Mouse (Mus musculus) G1E-ER4 (cell line): ENCODE data around the gene Dppa3. TPM values are rescaled to one million over a fixed set of nuclear protein-coding genes. Genes with fewer than 3 reads are reported as not detected.

Source experiments
- GATA1 ChIP-seq: IDR thresholded peaks from one replicate; pipeline ENCODE4 v1.8.0; 2012; ENCODE audit warnings: low read length, inconsistent platforms
- polyA plus RNA-seq: library from polyadenylated mRNA; stranded (reverse); fragments of >175 nt; gene quantifications from 2 replicates; pipeline ENCODE4 v1.2.3, GENCODE M21; 2012

Gene Dppa3
- polyA plus RNA-seq, 1 experiment: not detected

DNA sequence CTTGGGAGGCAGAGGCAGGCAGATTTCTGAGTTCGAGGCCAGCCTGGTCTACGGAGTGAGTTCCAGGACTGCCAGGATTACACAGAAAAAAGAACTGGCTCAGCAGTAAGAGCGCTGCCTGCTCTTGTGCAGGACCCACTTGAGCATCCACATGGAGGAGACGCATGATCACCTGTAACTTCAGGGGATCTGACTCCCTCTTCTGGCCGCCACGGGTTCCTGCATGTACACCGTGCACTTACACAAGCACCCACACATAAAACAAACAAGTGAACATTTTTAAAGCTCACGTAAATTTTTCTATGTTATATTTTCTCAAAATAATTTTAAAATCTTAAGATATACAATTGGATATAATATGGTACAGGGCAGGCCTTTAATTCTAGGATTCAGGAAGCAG is 20.7 kb upstream of the Dppa3 start:
- no peak for TF ChIP-seq GATA1

GRCm38 (mm10) chr6:122606661-122607060 is 19.5 kb upstream of the Dppa3 start:
- TF ChIP-seq GATA1: no peak

GRCm38 (mm10) chr6:122607700-122608099 is 18.5 kb upstream of the Dppa3 start:
- TF ChIP-seq GATA1: no peak

- TF ChIP-seq GATA1: no peak
These were observed 17.5 kb upstream of the Dppa3 start for GRCm38 (mm10) chr6:122608434-122609376.

- TF ChIP-seq GATA1: no peak
These were observed 16.9 kb upstream of the Dppa3 start for GRCm38 (mm10) chr6:122609377-122609728.

- no peak for TF ChIP-seq GATA1
These were observed 16.4 kb upstream of the Dppa3 start, which contains the start of gene Gdf3 for GRCm38 (mm10) chr6:122609771-122610170. Gdf3 (minus strand) TSS chr6:122610087.

GRCm38 (mm10) chr6:122612426-122612825 is 13.8 kb upstream of the Dppa3 start:
- TF ChIP-seq GATA1: no peak

- TF ChIP-seq GATA1: no peak
These were observed 12.2 kb upstream of the Dppa3 start for GRCm38 (mm10) chr6:122614047-122614446.

GRCm38 (mm10) chr6:122616022-122616421 is 10.2 kb upstream of the Dppa3 start:
- no peak for TF ChIP-seq GATA1

- TF ChIP-seq GATA1: no peak
These were observed 5.1 kb upstream of the Dppa3 start for GRCm38 (mm10) chr6:122621066-122621465.

DNA sequence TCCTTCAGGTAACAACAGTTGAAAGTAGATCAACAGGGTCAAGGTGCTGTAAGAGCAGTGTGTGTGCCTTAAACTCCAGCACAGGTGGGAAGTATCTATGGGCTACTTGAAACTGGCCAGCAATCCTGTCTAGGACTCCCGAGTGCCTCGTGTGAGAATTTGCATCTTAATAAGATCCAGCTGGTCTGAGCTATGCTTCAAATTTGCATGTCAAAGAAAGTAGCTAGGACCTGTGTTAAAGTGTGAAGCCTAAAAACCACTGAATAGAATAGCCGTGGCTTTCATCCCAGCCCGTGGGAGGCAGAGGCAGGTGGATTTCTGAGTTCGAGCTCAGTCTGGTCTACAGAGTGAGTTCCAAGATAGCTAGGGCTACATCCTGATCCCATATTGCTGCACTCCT is 1.7 kb upstream of the Dppa3 start:
- no peak for TF ChIP-seq GATA1

- no peak for TF ChIP-seq GATA1
These were observed 1.1 kb upstream of the Dppa3 start for GRCm38 (mm10) chr6:122625156-122625555.

GRCm38 (mm10) chr6:122627469-122628108 is 1.4 kb downstream of the Dppa3 start:
- no peak for TF ChIP-seq GATA1

DNA sequence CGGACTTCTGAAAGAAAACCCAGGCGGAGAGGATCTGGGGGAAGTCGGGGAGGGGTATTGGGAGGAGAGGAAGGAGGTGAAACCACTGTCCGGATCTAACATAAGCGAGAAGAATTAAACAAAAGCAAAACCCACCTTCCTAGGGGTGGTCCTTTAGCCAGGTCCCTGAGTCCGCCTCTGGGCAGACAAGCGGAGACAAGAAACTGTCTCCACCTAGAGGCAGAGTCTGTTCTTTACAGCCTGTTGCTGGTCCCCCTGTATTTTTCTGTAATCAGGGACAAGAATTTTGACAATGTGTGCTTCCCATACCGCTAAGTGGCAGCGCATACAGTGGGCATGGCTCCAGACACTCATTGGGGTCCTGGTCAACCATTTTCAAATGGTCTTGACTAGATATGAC is 7.2 kb downstream of the Dppa3 start:
- TF ChIP-seq GATA1: no peak

DNA sequence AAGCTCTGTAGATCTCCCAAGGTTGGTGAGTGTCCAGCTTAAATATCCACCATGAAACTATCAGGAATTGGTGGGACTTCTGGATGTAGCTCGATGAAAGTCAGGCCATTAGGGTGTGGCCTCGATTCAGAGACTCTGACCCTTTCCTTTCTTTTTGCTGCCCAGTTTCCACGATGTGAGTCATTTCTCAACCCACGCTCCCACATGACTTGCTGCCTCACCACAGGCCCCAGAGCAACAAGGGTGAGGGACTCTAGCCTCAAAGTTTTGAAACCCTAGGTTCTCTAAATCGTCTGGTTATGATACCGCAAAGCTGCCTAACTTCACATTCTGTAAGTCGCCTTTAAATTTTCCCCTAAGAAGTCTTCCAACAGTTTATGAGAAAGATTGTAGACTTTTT is 9.1 kb downstream of the Dppa3 start:
- no peak for TF ChIP-seq GATA1

DNA sequence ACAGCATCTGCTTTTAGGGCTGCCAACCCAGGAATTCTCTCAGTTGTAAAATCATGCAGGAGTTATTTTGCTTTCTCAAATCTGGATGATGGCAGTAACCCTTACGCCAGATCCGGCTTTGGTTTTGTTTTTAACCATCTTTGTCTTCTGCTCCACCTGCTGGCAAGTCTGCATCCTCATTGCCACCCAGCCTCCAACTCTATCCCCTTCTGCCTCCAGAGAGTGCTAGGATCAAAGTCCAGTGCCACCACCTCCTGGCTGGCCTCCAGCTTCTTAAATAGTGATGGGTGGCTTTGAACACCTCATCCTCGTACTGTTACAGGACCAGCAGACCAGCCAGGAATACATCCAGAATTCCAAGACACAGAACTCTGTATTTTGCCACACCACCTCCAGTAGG is 10.5 kb downstream of the Dppa3 start:
- no peak for TF ChIP-seq GATA1

DNA sequence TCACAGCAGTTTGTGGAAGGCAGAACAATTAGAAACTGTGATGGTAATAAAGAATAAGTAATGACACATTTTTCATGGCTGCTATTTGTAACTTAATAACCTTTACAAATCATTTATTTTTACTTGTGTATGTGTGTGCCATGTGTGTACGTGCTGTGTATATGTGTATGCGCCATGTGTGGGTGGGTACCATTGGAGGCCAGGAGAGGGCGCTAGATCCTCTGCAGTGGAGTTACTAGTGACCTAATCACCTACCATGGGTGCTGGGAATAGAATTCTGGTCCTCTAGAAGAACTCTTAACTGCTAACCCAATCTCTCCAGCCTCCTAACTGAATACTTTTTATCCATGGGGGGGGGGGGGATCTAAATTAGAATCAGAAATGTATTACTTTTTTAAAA is 23.7 kb downstream of the Dppa3 start:
- TF ChIP-seq GATA1: no peak
